Mouse (Mus musculus): ENCODE measurements around the gene Cnot8.

DNA sequence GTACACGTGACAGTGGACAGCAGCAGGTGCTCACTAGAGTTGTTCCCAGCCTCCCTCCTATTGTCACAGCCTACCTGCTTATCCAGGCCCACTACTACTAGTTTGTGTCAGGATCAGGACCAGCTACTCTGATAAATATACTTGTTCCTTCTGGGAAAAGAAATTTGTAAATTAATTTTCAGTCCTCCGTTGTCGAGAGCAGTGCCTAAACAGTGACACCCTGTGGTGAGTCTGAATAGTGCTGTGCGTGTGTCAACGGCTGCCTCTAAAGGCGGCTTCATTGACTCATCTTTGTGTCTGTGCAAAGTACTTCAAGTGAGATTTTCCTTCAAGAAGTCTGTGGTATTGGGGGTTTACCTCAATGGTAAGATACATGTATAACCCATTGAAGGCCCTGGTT lies 46.5 kb upstream of the Cnot8 start:
- TF ChIP-seq TAL1 (IDR thresholded peaks at IDR 0.05; ENCODE audit: low read length) (no peak), GATA1 (IDR thresholded peaks at IDR 0.05; ENCODE audit: low read length) (no peak)

Measured in erythroblast, embryonic 14.5 days (primary cell).